In genomic region chr7:91893991-91894390, GRCm38 (mm10) we compare ENCODE assay signal across 28 mouse cellular contexts.
A peak's percentile ranks its signal among the peaks of the same experiment; 100 is the strongest.
DNase-seq lines count a peak whose midpoint lies in the region; ATAC-seq lines count a peak whose summit lies in the region.
"Had no signal": no experiment of that assay in that cellular context is flagged by ENCODE, and none has a peak within 500 bp of the region (broad histone marks: within the 10 kb centered on the region; RNA-seq: fewer than 3 reads in every experiment).

No protein-coding gene starts in this region.

- 79% methylated on average over 8 of the region's 8 CpGs for WGBS in kidney, embryonic 15.5 days

- no peak overlapping the region for H3K4me3 ChIP-seq in kidney, embryonic 15.5 days (replicated peaks)
- H3K4me3 ChIP-seq: embryonic facial prominence, embryonic 15.5 days; heart, adult 2 months; hindbrain, embryonic 12.5 days; limb, embryonic 12.5 days; neural tube, embryonic 15.5 days; stomach, embryonic 15.5 days had no signal

- H3K4me1 ChIP-seq in kidney, embryonic 15.5 days, result no peaks in the 10 kb centered on the region
- H3K4me1 ChIP-seq: embryonic facial prominence, embryonic 15.5 days; hindbrain, embryonic 12.5 days; limb, embryonic 12.5 days; neural tube, embryonic 15.5 days; stomach, embryonic 15.5 days had no signal

- H3K9ac ChIP-seq in kidney, embryonic 15.5 days, result no peak overlapping the region
- H3K9ac ChIP-seq: embryonic facial prominence, embryonic 15.5 days; hindbrain, embryonic 12.5 days; limb, embryonic 12.5 days; liver, postnatal 0 days; neural tube, embryonic 15.5 days; stomach, embryonic 15.5 days had no signal

- no peaks in the 10 kb centered on the region for H3K27me3 ChIP-seq in kidney, embryonic 15.5 days
- H3K27me3 ChIP-seq: CH12.LX; embryonic facial prominence, embryonic 15.5 days; hindbrain, embryonic 12.5 days; limb, embryonic 12.5 days; neural tube, embryonic 15.5 days; Patski; stomach, embryonic 15.5 days had no signal

- peak; percentile 49 to 67 for DNase-seq in frontal cortex, adult 2 months (ENCODE audit: extremely low spot score in 1 of 2, low spot score in 1 of 2)
- no peak for DNase-seq in frontal cortex, postnatal 25 days (ENCODE audit: low spot score in 2 of 2)
- peak; percentile 43 to 50 for DNase-seq in right cerebral cortex, adult 2 months (ENCODE audit: low spot score in 2 of 2)
- DNase-seq in right cerebral cortex, postnatal 4 days, result no peak
- DNase-seq in left cerebral cortex, postnatal 14 days (ENCODE audit: low spot score in 2 of 2), result peak; percentile 38 to 52
- DNase-seq in T-cell, adult 2 months (ENCODE audit: low spot score), result no peak
- DNase-seq: adrenal gland, adult 2 months; B cell, adult 2 months; cerebellum, adult 8-10 months; gastrocnemius, postnatal 36 days; heart, adult 2 months; kidney, postnatal 4 days; liver, postnatal 0 days; thymus, adult 18-20 months; thymus, postnatal 4 days had no signal

- no peak overlapping the region for H3K4me2 ChIP-seq in kidney, embryonic 15.5 days
- H3K4me2 ChIP-seq: embryonic facial prominence, embryonic 15.5 days; hindbrain, embryonic 12.5 days; limb, embryonic 12.5 days; liver, embryonic 11.5 days; midbrain, embryonic 11.5 days; neural tube, embryonic 15.5 days; stomach, embryonic 15.5 days had no signal

- intact Hi-C loops in left cerebral cortex, postnatal 14 days (cut with DNase I), result no loop called here

- ATAC-seq in kidney, embryonic 15.5 days (replicated peaks; ENCODE audit: low FRiP score), result no peak
- ATAC-seq: intestine, postnatal 0 days; liver, postnatal 0 days; lung, postnatal 0 days; Patski had no signal

- no peaks in the 10 kb centered on the region for H3K36me3 ChIP-seq in kidney, embryonic 15.5 days
- H3K36me3 ChIP-seq: embryonic facial prominence, embryonic 15.5 days; G1E; hindbrain, embryonic 12.5 days; limb, embryonic 12.5 days; neural tube, embryonic 15.5 days; stomach, embryonic 15.5 days had no signal

- H3K9me3 ChIP-seq in kidney, embryonic 15.5 days (replicated peaks), result no peaks in the 10 kb centered on the region
- H3K9me3 ChIP-seq: embryonic facial prominence, embryonic 15.5 days; G1E; hindbrain, embryonic 12.5 days; limb, embryonic 12.5 days; neural tube, embryonic 15.5 days; stomach, embryonic 15.5 days had no signal

- H3K27ac ChIP-seq in kidney, embryonic 15.5 days, result no peak overlapping the region
- H3K27ac ChIP-seq: embryonic facial prominence, embryonic 15.5 days; heart, adult 2 months; hindbrain, embryonic 12.5 days; limb, embryonic 12.5 days; neural tube, embryonic 15.5 days; stomach, embryonic 15.5 days had no signal

Comparison
In these comparisons a context has a peak if more than half of its experiments do, and no peak if none do; other contexts are left out.
1. DNase-seq: peak in frontal cortex, adult 2 months (2 of 2), right cerebral cortex, adult 2 months (2 of 2) and left cerebral cortex, postnatal 14 days (2 of 2); none in frontal cortex, postnatal 25 days (0 of 2), right cerebral cortex, postnatal 4 days (single experiment) and T-cell, adult 2 months (single experiment).